Mouse (Mus musculus) spleen, postnatal 4 days (tissue): ENCODE measurements around the gene Arid4b.
"Not testable (repeated sequence)": the region's sequence is repeated elsewhere in the genome, so short reads cannot be mapped to it uniquely, and the experiment has no call there.

Experiments used
- DNase-seq, 2 experiments: peaks; one replicate each; pipeline ENCODE4 v3.0.0; 2022; ENCODE audit warnings: low spot score in 2 of 2

Gene Arid4b

GRCm38 (mm10) chr13:14063013-14063941 lies at the start of gene Arid4b, which contains the start of gene Ggps1:
Gene Arid4b, plus strand, starts transcription at chr13:14063232.
Gene Ggps1, minus strand, starts transcription at chr13:14063488.
- DNase-seq, result peak; percentile 94 to 95

GRCm38 (mm10) chr13:14014001-14014400 lies 49.0 kb upstream of the Arid4b start:
- no peak for DNase-seq

GRCm38 (mm10) chr13:14014540-14014939 lies 48.5 kb upstream of the Arid4b start:
- DNase-seq, result no peak

- no peak for DNase-seq
Observed at GRCm38 (mm10) chr13:14015609-14016008, 47.4 kb upstream of the Arid4b start.

GRCm38 (mm10) chr13:14018283-14018682 lies 44.7 kb upstream of the Arid4b start:
- DNase-seq, result no peak

- no peak for DNase-seq
Observed at GRCm38 (mm10) chr13:14018852-14019251, 44.2 kb upstream of the Arid4b start.

- not testable (repeated sequence) for DNase-seq
Observed at GRCm38 (mm10) chr13:14021417-14021816, 41.6 kb upstream of the Arid4b start.

GRCm38 (mm10) chr13:14025554-14025953 lies 37.5 kb upstream of the Arid4b start:
- DNase-seq, result no peak

- DNase-seq, result no peak
Observed at GRCm38 (mm10) chr13:14026154-14026820, 36.7 kb upstream of the Arid4b start.

- no peak for DNase-seq
Observed at GRCm38 (mm10) chr13:14033309-14034072, 29.5 kb upstream of the Arid4b start.

- DNase-seq, result no peak
Observed at GRCm38 (mm10) chr13:14034073-14034348, 29.0 kb upstream of the Arid4b start.

GRCm38 (mm10) chr13:14035352-14035751 lies 27.7 kb upstream of the Arid4b start:
- not testable (repeated sequence) for DNase-seq

GRCm38 (mm10) chr13:14035875-14036630 lies 27.0 kb upstream of the Arid4b start:
- DNase-seq, result no peak

GRCm38 (mm10) chr13:14038911-14039291 lies 24.1 kb upstream of the Arid4b start:
- peak in 1 of 2 experiments; percentile 12 for DNase-seq

GRCm38 (mm10) chr13:14039292-14039965 lies 23.6 kb upstream of the Arid4b start, which contains the start of gene Tbce:
Gene Tbce, minus strand, starts transcription at chr13:14039638.
- peak; percentile 87 to 95 for DNase-seq

- DNase-seq, result no peak
Observed at GRCm38 (mm10) chr13:14040186-14040585, 22.8 kb upstream of the Arid4b start.

GRCm38 (mm10) chr13:14043851-14044250 lies 19.2 kb upstream of the Arid4b start:
- DNase-seq, result no peak

GRCm38 (mm10) chr13:14044521-14044920 lies 18.5 kb upstream of the Arid4b start:
- DNase-seq, result no peak

- no peak for DNase-seq
Observed at GRCm38 (mm10) chr13:14049878-14050277, 13.2 kb upstream of the Arid4b start.

GRCm38 (mm10) chr13:14056801-14057200 lies 6.2 kb upstream of the Arid4b start:
- no peak for DNase-seq

- DNase-seq, result no peak
Observed at GRCm38 (mm10) chr13:14059582-14059981, 3.5 kb upstream of the Arid4b start.
